Mouse (Mus musculus) neural tube, embryonic 10.5 days (tissue): Measurements from ENCODE around the gene Srsf7.

Experiments used
- DNase-seq: peaks from one replicate; pipeline ENCODE4 v3.0.0-alpha.2; 2017; ENCODE audit warnings: low spot score; ENCODE audit errors: extremely low spot score

Srsf7 gene

DNA sequence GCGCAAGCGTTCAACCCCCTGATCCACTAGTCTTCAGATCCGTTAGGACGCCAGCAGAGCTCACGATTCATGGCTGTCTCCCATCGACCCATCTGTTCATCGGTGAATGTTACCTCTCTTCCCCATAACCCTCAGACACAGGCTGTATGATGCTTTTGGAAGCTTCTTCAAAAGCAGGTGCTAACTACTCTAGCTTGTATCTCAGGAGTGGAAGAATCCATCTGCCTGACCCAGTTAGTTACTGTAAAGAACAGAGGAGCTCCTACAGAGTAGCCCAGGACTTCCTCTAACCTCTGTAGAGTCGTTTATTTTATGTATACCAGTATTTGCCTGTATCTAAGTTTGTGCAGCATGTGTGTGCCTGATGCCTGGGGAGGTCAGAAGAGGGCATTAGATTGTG is 50.2 kb downstream of the Srsf7 start:
- no peak for DNase-seq

DNA sequence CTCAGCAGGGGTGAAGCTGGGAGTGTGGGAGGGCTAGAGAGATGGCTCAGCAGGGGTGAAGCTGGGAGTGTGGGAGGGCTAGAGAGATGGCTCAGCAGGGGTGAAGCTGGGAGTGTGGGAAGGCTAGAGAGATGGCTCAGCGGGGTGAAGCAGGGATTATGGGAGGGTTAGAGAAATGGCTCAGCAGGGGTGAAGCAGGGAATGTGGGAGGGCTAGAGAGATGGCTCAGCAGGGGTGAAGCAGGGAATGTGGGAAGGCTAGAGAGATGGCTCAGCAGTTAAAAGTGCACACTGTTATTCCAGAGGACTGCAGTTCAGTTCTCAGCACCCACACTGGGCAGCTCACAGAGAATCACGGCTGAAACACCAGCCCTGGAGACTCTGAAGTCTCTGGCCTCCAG is 53.5 kb downstream of the Srsf7 start:
- no peak for DNase-seq

DNA sequence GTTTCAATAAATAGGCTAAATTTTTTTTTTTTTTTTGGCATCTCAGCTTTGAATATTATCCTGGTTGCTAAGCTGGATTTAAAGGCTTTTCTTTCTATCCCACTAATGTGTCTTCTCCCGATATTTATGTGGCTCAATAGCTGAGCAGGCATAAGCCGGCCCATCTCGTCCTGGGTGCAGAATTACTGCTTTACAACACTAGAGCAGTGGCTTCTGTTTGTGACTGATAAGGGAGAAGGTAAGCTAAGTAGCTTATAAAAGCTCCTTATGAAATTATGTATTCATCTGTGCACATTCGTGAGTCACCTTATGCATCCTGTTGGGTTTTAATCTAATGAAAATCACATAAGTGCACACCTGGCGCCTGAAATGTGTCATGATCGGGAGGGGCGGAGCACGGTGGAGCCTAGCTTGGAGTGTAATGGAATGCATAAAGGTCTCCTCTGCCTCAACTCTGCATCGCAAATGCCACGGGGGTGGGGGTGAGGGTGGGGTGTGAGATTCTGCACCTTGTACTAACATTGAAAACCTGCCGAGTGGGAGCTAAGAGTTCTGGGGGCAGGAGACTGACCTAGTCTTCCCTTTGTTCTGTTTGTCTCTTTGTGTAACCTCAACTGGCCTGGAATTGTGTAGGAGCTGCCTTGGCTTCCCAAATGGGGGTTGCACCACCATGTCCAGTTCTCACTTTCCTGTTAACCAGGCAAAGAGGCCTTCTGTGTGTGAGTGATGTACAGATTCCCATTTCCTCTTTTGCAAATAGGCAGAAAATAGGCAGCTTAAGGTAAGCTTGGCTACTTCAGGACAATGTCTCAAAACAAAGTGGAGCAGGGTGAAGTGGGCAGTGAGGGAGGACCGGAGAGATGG is 54.1 kb downstream of the Srsf7 start:
- no peak for DNase-seq

- no peak for DNase-seq
Observed at GRCm38 (mm10) chr17:80151353-80151752, 55.8 kb downstream of the Srsf7 start.
